Mouse (Mus musculus): ENCODE data around the gene Plxdc1.

Plxdc1 gene

GRCm38 (mm10) chr11:97905540-97905939 is 80.7 kb downstream of the Plxdc1 start:
- ChIA-PET POLR2A (interaction anchor here in 3 of 4 experiments (0.7 to 2.6 kb wide), 26 partner anchors 8 to 245 kb away, joined by 3 to 16 read pairs (median 3); partner anchors contain the start of genes Fbxo47 (in 2 of the 3), Arl5c (in 1 of the 3), Fbxl20 (in 1 of the 3) and Lasp1 (in 1 of the 3)), CTCF (interaction anchor here (0.5 to 2.1 kb wide), 12 partner anchors 31 to 1382 kb away, joined by 3 to 7 read pairs (median 3); partner anchors contain the start of gene Plxdc1 (in 1 of the 4))

- ChIA-PET CTCF (interaction anchor here in 3 of 4 experiments (0.5 to 2.1 kb wide), 3 partner anchors 68 to 161 kb away, joined by 3 to 7 read pairs (median 3); no protein-coding TSS in a partner anchor), POLR2A (interaction anchor here in 3 of 4 experiments (0.7 to 2.6 kb wide), 9 partner anchors 10 to 50 kb away, joined by 3 to 16 read pairs (median 5); partner anchors contain the start of gene Fbxo47 (in 1 of the 3))
Observed at GRCm38 (mm10) chr11:97904801-97905200, 81.4 kb downstream of the Plxdc1 start.

DNA sequence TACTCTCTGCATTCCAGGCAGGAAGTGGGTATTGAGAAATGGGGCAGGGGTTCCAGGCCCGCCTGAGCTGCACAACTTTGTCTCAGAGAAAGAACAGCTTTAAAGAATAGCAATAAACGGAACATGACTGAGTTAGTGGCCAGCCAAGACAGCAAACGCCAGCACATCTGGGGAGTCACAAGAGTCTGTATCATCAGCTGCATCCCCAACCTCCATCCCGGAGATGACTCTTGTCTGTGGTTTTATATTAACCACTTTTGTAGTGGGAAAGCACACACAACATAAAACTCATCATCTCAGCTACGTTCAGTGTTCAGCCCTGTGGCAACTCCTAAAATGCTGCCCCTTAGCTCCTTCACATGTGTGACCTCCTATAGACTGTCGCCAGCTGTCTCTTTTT is 84.4 kb downstream of the Plxdc1 start:
- ChIA-PET CTCF (interaction anchor here in 3 of 4 experiments (0.5 to 0.9 kb wide), 4 partner anchors 27 to 270 kb away, joined by 3 to 4 read pairs (median 3); no protein-coding TSS in a partner anchor), POLR2A (interaction anchor here (0.6 to 1.8 kb wide), 9 partner anchors 14 to 119 kb away, joined by 3 to 5 read pairs (median 3); partner anchors contain the start of genes B230217C12Rik (in 1 of the 4), Fbxo47 (in 1 of the 4) and Rpl23 (in 1 of the 4))

GRCm38 (mm10) chr11:97899822-97900221 is 86.4 kb downstream of the Plxdc1 start:
- ChIA-PET CTCF (interaction anchor here (0.5 to 2.0 kb wide), 64 partner anchors 8 to 1628 kb away, joined by 3 to 31 read pairs (median 4); partner anchors contain the start of genes Plxdc1 (in 4 of the 4), Arl5c (in 1 of the 4), Cacnb1 (in 1 of the 4) and Cwc25 (in 1 of the 4)), POLR2A (interaction anchor here (0.5 to 1.5 kb wide), 19 partner anchors 8 to 175 kb away, joined by 3 to 8 read pairs (median 4); partner anchors contain the start of genes Fbxo47 (in 3 of the 4), Lasp1 (in 1 of the 4) and Rpl23 (in 1 of the 4))

DNA sequence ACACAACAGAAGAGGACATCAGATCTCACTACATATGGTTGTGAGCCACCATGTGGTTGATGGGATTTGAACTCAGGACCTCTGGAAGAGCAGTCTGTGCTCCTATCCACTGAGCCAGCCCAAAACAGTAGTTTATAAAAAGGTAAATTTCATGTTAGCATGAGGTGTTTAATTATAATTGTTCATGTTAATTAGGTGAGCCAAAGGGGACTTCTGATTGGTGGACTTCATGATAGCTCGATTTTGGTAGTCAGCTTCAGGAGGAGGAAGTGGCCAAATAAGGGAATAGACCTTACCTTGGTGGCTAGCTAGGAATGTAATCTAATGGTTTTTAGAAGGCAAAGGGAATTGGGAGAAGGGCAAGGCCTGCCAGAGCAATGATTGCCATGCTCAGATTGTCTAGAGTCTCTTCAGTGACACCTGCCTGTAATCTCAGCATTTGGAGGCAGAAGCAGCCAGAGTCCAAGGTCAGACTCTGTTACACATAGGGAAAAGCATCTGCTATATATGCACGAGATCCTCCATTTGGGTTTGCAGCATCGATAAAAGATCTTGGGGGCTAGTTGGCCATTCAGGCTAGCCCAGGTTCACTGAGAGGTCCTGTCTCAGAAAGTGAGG is 88.6 kb downstream of the Plxdc1 start:
- CTCF ChIA-PET = interaction anchor here in 2 of 4 experiments (0.5 to 0.6 kb wide), 2 partner anchors 10 to 104 kb away, joined by 4 read pairs; no protein-coding TSS in a partner anchor

DNA sequence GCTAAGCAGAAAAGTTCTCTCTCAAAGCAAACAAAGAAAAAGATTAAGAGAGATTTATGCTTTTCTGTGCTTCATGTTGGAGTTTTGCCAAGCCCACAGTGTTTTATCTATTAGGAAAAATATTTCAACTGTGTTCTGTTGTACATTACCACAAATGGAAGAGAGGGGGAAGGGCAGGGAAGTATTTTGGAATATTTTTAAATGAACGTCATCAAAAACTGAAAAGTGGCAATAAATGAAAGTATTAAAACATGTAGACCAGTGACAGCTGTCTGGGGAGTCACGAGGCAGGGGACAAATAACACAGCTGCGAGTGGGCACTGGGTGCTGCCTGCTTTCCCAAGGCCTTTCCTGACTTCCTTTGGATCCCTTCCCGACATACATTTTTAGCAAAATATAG is 89.6 kb downstream of the Plxdc1 start:
- ChIA-PET POLR2A (interaction anchor here in 3 of 4 experiments (0.6 to 2.3 kb wide), 3 partner anchors 12 to 122 kb away, joined by 3 to 8 read pairs (median 3); partner anchors contain the start of gene Fbxo47 (in 1 of the 3)), CTCF (interaction anchor here in 1 of 4 experiments (0.6 kb wide), 1 partner anchor 32 kb away, joined by 3 read pairs; no protein-coding TSS in a partner anchor)

More for the DNA sequence above, 88.6 kb downstream of the Plxdc1 start:
- POLR2A ChIA-PET = interaction anchor here in 3 of 4 experiments (0.6 to 2.3 kb wide), 4 partner anchors 13 to 1103 kb away, joined by 3 to 8 read pairs (median 3); partner anchors contain the start of gene Fbxo47 (in 1 of the 3)

GRCm38 (mm10) chr11:97891821-97892220 is 94.4 kb downstream of the Plxdc1 start:
- CTCF ChIA-PET = interaction anchor here in 3 of 4 experiments (0.7 to 0.9 kb wide), 4 partner anchors 8 to 80 kb away, joined by 3 to 4 read pairs (median 4); no protein-coding TSS in a partner anchor

GRCm38 (mm10) chr11:97885296-97885915 is 100.8 kb downstream of the Plxdc1 start:
- CTCF ChIA-PET = interaction anchor here in 2 of 4 experiments (0.6 to 2.8 kb wide), 10 partner anchors 14 to 324 kb away, joined by 3 to 13 read pairs (median 6); no protein-coding TSS in a partner anchor
- POLR2A ChIA-PET = interaction anchor here in 3 of 4 experiments (0.6 to 4.9 kb wide), 53 partner anchors 7 to 257 kb away, joined by 3 to 57 read pairs (median 6); partner anchors contain the start of genes Cacnb1 (in 2 of the 3), Plxdc1 (in 2 of the 3), B230217C12Rik (in 1 of the 3) and Epop (in 1 of the 3)

More at GRCm38 (mm10) chr11:97891821-97892220, 94.4 kb downstream of the Plxdc1 start:
- POLR2A ChIA-PET = interaction anchor here in 2 of 4 experiments (0.7 to 2.5 kb wide), 3 partner anchors 13 to 102 kb away, joined by 3 to 7 read pairs (median 4); no protein-coding TSS in a partner anchor

GRCm38 (mm10) chr11:97884601-97885185 is 101.6 kb downstream of the Plxdc1 start:
- POLR2A ChIA-PET = interaction anchor here (0.5 to 4.9 kb wide), 142 partner anchors 8 to 469 kb away, joined by 3 to 57 read pairs (median 4); partner anchors contain the start of genes 1700001P01Rik (in 3 of the 4), B230217C12Rik (in 3 of the 4), Lasp1 (in 3 of the 4) and Rpl19 (in 3 of the 4)
- CTCF ChIA-PET = interaction anchor here in 3 of 4 experiments (0.6 to 2.8 kb wide), 17 partner anchors 15 to 562 kb away, joined by 3 to 13 read pairs (median 4); partner anchors contain the start of genes Arl5c (in 1 of the 3) and Grb7 (in 1 of the 3)

DNA sequence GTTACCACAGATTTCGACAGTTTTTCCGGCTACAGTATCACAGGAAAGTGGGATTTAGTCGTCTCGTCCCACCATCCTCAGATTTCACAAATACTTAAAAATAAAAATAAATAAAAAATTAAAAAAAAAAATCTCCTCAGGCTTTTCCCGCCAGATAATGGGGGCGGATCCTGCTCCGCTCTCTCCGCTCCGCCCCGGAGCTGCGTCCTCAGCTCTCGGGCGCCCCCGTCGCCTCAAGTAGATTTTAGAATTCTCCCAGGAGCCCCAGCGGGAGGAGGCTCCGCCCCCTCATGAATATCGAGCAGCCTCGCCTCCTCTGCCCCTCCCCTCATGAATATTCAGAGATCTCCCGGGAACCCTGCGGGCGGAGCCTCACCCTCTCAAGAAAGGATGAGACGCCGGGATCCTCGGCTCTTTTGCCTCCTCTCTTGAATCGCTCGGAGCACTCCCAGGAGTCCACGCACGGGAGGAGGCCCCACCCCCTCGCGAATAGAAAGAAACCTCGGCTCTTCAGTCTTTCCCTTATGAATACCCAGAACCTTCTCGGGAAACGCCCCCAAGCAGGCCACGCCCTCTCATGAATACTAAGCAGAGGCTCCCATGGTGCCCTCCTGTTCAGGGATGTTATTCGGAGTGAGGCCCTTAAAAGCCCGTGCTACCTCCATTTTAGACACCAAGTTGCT is 102.2 kb downstream of the Plxdc1 start, which contains the start of gene Fbxo47:
Gene Fbxo47 (minus strand): TSS at position 237 of the 683 bp plus-strand sequence.
- CTCF ChIA-PET = interaction anchor here (0.5 to 2.8 kb wide), 22 partner anchors 16 to 562 kb away, joined by 3 to 13 read pairs (median 4); partner anchors contain the start of genes Arl5c (in 1 of the 4) and Grb7 (in 1 of the 4)
- POLR2A ChIA-PET = interaction anchor here (0.5 to 4.9 kb wide), 161 partner anchors 9 to 904 kb away, joined by 3 to 57 read pairs (median 4); partner anchors contain the start of genes 1700001P01Rik (in 3 of the 4), B230217C12Rik (in 3 of the 4), Lasp1 (in 3 of the 4) and Rpl19 (in 3 of the 4)

GRCm38 (mm10) chr11:97883542-97883917 is 102.7 kb downstream of the Plxdc1 start:
- POLR2A ChIA-PET = interaction anchor here (0.6 to 4.9 kb wide), 116 partner anchors 9 to 903 kb away, joined by 3 to 57 read pairs (median 5); partner anchors contain the start of genes 1700001P01Rik (in 3 of the 4), B230217C12Rik (in 3 of the 4), Lasp1 (in 3 of the 4) and Rpl23 (in 3 of the 4)
- CTCF ChIA-PET = interaction anchor here (0.5 to 2.8 kb wide), 19 partner anchors 11 to 394 kb away, joined by 3 to 13 read pairs (median 4); partner anchors contain the start of gene Arl5c (in 1 of the 4)

DNA sequence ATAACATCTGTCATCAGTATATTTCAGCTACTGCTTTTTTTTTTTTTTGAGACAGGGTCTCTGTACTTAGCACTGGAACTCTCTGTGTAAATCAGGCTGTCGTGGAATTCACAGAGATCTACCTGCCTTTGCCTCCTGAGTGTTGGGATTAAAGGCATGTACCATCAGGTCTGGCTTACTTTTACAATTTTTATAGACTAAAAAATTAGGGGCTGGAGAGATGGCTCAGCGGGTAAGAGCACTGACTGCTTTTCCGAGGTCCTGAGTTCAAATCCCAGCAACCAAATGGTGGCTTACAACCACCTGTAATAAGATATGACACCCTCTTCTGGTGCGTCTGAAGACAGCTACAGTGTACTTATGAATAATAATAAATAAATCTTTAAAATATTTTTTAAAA is 105.9 kb downstream of the Plxdc1 start:
- ChIA-PET POLR2A (interaction anchor here in 3 of 4 experiments (0.6 to 1.1 kb wide), 6 partner anchors 26 to 140 kb away, joined by 3 to 7 read pairs (median 3); partner anchors contain the start of genes Lasp1 (in 2 of the 3) and Rpl23 (in 1 of the 3)), CTCF (interaction anchor here in 3 of 4 experiments (0.6 to 1.3 kb wide), 6 partner anchors 40 to 217 kb away, joined by 3 to 7 read pairs (median 4); partner anchors contain the start of genes B230217C12Rik (in 1 of the 3) and Mllt6 (in 1 of the 3))

DNA sequence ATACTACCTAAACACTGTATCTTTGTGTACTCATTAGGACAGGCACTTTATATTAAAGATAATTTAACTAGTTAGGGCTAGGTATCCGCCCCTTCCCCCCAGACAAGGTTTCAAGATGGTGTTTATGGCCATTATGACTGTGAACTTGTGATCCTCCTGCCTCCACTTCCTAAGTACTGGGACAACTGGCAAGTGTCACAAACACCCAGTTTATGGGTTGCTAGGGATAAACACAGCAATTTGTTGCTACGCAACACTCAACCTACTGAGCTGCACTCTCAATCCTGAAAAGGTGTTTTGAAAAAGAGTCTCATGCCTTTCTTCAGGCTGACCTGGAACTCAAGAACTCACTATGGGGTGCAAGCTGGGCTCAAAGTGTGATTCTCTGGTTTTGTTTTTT is 108.9 kb downstream of the Plxdc1 start:
- ChIA-PET POLR2A (interaction anchor here in 3 of 4 experiments (0.6 to 2.7 kb wide), 5 partner anchors 74 to 150 kb away, joined by 3 to 7 read pairs (median 4); partner anchors contain the start of genes Lasp1 (in 1 of the 3), Rpl19 (in 1 of the 3) and Rpl23 (in 1 of the 3)), CTCF (interaction anchor here in 1 of 4 experiments (0.5 kb wide), 1 partner anchor 84 kb away, joined by 7 read pairs; no protein-coding TSS in a partner anchor)

- POLR2A ChIA-PET = interaction anchor here in 1 of 4 experiments (1.1 kb wide), 1 partner anchor 65 kb away, joined by 3 read pairs; no protein-coding TSS in a partner anchor
- CTCF ChIA-PET = interaction anchor here in 1 of 4 experiments (0.9 kb wide), 1 partner anchor 26 kb away, joined by 3 read pairs; no protein-coding TSS in a partner anchor
Observed at GRCm38 (mm10) chr11:97874396-97874795, 111.8 kb downstream of the Plxdc1 start.
